Mouse (Mus musculus): ENCODE measurements around the gene 4931428F04Rik. TPM values are rescaled to one million over a fixed set of nuclear protein-coding genes. Genes with fewer than 3 reads are reported as not detected.
A peak's percentile ranks its signal among the peaks of the same experiment; 100 is the strongest.
"Not testable (repeated sequence)": the region's sequence is repeated elsewhere in the genome, so short reads cannot be mapped to it uniquely, and the experiment has no call there.

Gene 4931428F04Rik
- total RNA-seq, 2 experiments from 2014 or later = 1.5 to 4.2 TPM

GRCm38 (mm10) chr8:105308428-105308827 lies 18.8 kb upstream of the 4931428F04Rik start:
- no peak for ATAC-seq (replicated peaks; ENCODE audit: poor library complexity)

GRCm38 (mm10) chr8:105307670-105308069 lies 18.0 kb upstream of the 4931428F04Rik start:
- no peak for ATAC-seq (replicated peaks; ENCODE audit: poor library complexity)

GRCm38 (mm10) chr8:105306146-105306691 lies 16.6 kb upstream of the 4931428F04Rik start:
- ATAC-seq (replicated peaks; ENCODE audit: poor library complexity) = no peak

- peak; percentile 45 for ATAC-seq (replicated peaks; ENCODE audit: poor library complexity)
Observed at GRCm38 (mm10) chr8:105305211-105306145, 15.8 kb upstream of the 4931428F04Rik start, which contains the start of gene Elmo3. TSS of gene Elmo3 (plus strand) at chr8:105305601.

GRCm38 (mm10) chr8:105304325-105305210 lies 14.9 kb upstream of the 4931428F04Rik start:
- ATAC-seq (replicated peaks; ENCODE audit: poor library complexity) = peak; percentile 29; the same call in 1 of the 2 replicates

- no peak for ATAC-seq (replicated peaks; ENCODE audit: poor library complexity)
Observed at GRCm38 (mm10) chr8:105303874-105304273, 14.2 kb upstream of the 4931428F04Rik start.

GRCm38 (mm10) chr8:105303396-105303795 lies 13.7 kb upstream of the 4931428F04Rik start:
- no peak for ATAC-seq (replicated peaks; ENCODE audit: poor library complexity)

GRCm38 (mm10) chr8:105299962-105300361 lies 10.3 kb upstream of the 4931428F04Rik start:
- ATAC-seq (replicated peaks; ENCODE audit: poor library complexity) = peak; percentile 53

- ATAC-seq (replicated peaks; ENCODE audit: poor library complexity) = no peak
Observed at GRCm38 (mm10) chr8:105298351-105299252, 8.9 kb upstream of the 4931428F04Rik start.

GRCm38 (mm10) chr8:105297511-105298192 lies 8.0 kb upstream of the 4931428F04Rik start, which contains the start of gene E2f4:
TSS of gene E2f4 (plus strand) at chr8:105297663.
- ATAC-seq (replicated peaks; ENCODE audit: poor library complexity) = peak; percentile 89

GRCm38 (mm10) chr8:105295895-105296573 lies 6.4 kb upstream of the 4931428F04Rik start, which contains the start of gene Exoc3l:
TSS of gene Exoc3l (minus strand) at chr8:105296101.
- ATAC-seq (replicated peaks; ENCODE audit: poor library complexity) = no peak

- no peak for ATAC-seq (replicated peaks; ENCODE audit: poor library complexity)
Observed at GRCm38 (mm10) chr8:105295256-105295655, 5.6 kb upstream of the 4931428F04Rik start.

GRCm38 (mm10) chr8:105294776-105295175 lies 5.1 kb upstream of the 4931428F04Rik start:
- ATAC-seq (replicated peaks; ENCODE audit: poor library complexity) = no peak

- no peak for ATAC-seq (replicated peaks; ENCODE audit: poor library complexity)
Observed at GRCm38 (mm10) chr8:105293405-105293804, 3.7 kb upstream of the 4931428F04Rik start.

GRCm38 (mm10) chr8:105292471-105292870 lies 2.8 kb upstream of the 4931428F04Rik start:
- no peak for ATAC-seq (replicated peaks; ENCODE audit: poor library complexity)

GRCm38 (mm10) chr8:105291802-105292201 lies 2.1 kb upstream of the 4931428F04Rik start:
- not testable (repeated sequence) for ATAC-seq (replicated peaks; ENCODE audit: poor library complexity)

GRCm38 (mm10) chr8:105291364-105291763 lies 1.7 kb upstream of the 4931428F04Rik start:
- not testable (repeated sequence) for ATAC-seq (replicated peaks; ENCODE audit: poor library complexity)

- peak; percentile 61 for ATAC-seq (replicated peaks; ENCODE audit: poor library complexity)
Observed at GRCm38 (mm10) chr8:105290554-105291314, 1.1 kb upstream of the 4931428F04Rik start.
